Mouse (Mus musculus): ENCODE measurements around the gene Cdkal1.
A peak's percentile ranks its signal among the peaks of the same experiment; 100 is the strongest.

Gene Cdkal1

DNA sequence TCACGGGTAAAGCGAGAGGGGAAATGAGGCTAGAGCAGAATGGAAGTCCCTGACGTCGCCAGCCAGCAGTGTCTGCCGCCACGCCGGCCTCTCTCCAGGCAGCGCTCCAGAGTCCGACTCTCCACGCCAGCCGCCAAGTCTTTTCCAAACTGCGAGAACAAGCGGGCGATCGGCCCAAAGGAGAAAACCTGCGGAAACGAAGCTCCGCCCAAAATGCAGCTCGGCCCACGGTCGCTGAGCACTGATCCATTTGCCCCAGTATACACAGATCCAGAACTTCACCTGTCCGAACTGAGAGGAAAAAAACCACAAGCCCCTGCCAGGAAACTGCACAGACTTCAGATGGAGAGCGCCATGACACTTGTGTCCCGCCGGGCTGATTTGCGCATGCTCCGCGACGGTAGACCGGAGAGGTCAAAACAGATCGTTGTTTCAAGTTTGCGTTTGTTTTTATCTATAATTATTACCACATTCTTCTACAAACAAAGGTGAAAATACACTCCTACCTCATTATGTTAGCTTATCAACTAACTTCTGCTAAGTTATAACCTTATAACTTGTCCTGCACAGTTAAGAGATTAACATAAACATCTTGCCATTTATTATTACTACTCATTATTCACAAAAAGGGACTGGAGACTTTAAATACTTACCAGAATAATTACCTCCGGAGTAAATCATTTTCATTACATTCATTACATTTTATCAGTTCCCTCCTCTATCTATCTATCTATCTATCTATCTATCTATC, at the start of gene Cdkal1:
Gene Cdkal1 (minus strand): TSS at position 394 of the 751 bp plus-strand sequence.
- peak; percentile 86 to 87 for DNase-seq

DNA sequence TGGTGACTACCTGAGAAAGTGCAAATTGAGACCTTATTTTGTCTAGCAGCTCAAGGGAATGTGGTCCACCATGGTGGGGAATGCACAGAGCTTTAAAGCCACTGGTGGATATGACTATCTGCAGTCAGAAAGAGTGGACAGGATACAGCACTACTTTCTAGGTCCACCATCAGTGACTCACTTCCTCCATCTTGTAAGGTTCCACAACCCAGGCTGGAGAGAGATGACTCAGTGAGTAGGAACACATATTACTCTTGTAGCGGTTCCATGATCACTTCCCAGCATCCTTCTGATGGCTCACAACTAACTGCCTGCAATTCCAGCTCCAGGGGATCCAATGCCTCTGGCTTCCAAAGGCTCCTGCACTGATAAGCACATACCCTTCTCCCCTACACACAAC, 47.9 kb upstream of the Cdkal1 start:
- DNase-seq, result no peak

DNA sequence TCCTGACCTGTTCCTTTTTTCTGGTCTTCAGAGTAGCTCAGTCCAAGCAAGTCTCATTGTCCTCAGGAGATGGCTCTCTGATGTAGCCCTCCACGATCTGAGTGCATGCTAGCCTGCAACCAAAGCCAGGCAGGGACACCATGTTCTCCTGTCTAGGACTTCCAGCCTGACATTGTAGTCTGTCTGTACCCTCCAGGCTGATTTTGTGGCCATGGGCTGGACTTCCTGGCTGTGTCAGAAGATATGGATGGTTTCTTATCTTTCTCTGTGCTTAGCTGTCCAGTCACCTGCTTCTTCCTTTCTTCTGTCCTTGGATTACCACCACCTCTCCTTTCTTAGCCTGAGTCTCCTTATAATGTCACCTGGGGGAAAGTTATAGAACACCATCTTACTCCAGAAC, 47.2 kb upstream of the Cdkal1 start:
- DNase-seq, result no peak

DNA sequence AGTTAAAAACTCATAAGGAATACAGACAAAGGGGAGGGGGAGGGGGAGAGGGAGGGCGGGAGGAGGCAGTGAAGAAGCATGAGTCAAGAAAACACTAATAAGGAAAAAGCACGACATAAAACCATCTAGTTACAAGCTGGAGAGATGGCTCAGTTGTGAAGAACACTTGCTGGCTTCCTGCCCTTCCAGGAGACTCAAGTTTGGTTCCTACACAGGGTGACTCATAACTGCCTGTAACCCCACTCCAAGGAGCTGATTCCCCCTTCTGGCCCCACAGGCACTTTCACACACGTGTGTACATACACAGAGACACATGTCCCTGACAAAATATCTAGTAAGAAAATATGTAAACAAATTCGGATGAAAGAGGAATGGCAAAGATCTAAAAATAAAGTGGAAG, 46.2 kb upstream of the Cdkal1 start:
- no peak for DNase-seq

DNA sequence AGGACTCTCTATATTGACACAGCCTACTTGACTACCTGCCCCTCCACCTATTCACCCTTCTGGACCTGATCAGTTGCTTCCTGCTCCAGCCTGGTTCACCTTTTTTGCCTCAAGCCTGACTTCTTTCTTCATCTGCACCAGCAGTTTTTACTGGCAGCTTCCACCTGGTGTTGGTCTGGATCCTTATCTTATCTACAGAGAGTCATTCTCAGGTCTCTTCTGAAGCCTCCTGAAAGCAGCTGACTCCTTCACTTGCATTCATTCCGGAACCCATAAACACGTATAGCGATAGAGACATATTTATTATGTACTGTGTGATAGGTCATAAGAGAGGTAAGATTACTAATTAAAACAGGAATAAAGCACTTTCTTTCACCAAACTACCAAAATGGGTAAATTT, 11.3 kb upstream of the Cdkal1 start:
- DNase-seq, result no peak

DNA sequence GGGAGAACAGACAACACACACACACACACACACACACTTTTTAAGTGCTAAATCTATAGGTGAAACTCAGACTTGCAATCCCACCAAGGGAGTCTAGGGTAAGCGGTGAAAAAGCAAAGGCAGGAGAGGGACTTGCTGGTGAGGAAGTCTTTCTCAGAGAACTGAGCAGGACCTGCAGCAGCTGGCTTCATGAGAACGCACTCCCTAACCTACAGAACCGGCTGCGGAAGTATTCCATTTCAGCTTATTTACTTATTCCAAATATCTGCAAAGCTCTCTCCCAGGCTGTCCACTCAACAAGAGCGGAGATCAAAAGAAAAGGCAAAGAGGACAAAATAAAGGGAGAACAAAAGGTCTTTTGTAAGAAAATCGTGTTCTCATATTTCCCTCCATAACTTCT, 8.9 kb upstream of the Cdkal1 start:
- no peak for DNase-seq

DNA sequence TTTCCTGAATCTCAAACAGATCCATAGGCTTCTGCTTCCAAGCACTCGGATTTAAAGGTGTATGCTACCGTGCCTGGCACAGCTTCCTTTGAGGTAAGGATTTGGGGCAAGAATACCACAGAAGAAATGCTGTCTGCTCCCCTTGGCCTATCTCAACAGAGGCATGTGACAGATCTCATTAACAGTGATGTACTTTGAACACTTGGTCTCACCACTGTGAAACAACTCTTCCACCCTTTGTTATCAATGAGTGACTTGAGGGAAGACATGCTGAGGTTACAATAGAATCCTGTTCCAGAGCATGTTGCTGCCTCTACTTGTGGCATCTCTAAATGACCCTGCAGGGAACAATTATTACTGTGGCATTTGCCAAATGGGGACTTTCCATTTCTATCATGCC, 4.6 kb upstream of the Cdkal1 start:
- DNase-seq, result no peak

DNA sequence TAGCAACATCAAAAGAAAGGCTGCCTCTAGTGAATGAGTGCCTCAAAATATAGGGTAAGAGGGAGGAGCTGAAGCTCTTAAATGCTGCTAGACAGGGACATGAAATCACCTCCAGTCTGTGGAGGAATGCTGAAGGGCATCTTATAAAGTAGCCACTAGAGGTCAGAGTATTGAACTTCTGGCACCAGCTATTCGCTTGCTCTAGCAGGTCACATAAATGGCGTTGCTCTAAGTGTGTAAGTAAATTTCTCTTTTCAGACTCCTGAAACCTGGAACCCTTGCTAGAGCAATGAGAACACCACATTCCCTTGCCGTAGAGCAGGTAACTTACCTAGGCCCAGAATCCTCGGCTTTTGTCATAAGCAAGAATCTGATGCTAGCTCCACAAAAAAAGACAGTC, 2.0 kb upstream of the Cdkal1 start:
- peak in 1 of 2 experiments; percentile 12 for DNase-seq

DNA sequence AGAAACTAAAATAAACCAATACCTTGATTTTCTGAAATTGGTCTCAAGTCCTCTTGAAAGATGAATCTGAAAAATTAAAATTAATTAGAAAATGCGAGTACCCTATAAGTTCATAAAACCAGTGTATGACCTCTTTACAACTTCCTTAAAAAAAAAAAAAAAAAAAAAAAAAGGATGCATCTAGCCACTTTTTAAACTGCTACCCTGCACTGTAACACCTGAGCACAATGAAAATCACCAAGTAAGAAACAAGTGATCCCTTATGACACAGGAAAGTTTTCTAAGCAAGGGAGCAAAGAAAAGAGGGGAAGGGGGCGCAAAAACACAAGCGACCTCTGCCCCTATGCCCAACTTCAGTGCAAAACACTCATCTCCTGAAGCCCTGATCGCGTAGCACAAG, 598 bp downstream of the Cdkal1 start:
- no peak for DNase-seq

DNA sequence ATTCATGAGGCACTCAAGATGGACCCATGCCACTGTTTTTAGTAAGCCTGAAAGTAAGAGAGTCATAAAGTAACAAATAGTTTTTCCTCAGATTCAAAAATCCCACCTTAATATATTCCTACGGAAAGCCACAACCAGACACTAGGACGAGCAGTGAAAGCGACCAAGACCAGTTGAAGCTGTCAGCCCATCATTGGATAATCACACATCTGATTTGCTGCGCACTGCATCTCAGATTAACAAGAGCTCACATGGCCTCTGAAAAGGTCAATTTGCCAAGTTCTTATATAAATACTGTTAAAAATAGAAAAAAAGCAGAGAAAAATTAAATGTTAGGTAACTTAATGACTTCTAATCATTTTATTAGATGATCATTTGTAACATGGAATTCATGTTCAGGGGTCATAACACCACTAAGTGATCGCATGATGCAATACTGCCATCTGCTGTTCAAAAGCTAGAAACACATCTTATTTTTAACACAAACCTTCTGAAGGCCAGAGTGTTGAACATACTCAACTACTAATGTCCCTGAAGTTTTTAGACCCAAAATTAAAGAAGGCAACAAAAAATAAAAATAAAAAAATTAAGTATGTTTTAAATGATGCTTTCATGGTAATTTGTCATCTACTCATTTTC, 16.9 kb downstream of the Cdkal1 start:
- DNase-seq, result peak in 1 of 2 experiments; percentile 8

DNA sequence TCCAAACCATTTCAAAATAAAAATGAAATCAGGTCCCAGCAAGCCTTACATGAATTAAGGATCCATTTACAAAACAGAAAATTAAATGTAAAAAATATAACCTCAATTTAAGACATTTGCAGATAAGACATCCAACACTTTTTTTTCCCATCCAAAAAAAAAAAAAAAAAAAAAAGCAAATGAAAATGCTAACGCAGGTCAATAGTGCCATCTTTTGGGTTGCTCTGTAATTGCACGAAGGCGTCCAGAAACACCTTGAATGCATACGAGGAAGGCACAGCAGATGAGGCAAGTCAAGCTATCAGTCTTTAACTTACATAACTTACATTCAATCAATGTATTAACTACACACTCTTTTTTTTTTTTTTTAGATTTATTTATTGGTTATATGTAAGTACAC, 20.3 kb downstream of the Cdkal1 start:
- DNase-seq, result peak in 1 of 2 experiments; percentile 47

DNA sequence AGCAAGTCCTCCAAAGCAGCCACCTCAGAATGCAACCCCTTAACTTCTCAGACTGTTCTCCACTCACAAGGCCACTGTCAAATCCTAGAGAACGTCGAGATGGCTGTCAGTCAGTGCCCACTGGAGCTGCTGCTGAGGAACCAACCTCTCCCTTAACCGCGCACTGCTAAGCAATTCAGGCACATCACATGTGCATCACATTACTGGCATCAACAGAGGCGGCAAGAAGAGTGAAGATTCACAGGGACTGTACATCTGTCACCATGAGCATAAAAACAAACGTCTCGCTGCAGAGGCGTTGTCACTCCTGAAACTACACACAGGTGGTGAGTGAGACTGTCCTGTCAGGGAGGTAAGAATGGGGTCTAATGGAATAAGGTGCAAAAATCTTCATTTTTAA, 21.7 kb downstream of the Cdkal1 start:
- no peak for DNase-seq

DNA sequence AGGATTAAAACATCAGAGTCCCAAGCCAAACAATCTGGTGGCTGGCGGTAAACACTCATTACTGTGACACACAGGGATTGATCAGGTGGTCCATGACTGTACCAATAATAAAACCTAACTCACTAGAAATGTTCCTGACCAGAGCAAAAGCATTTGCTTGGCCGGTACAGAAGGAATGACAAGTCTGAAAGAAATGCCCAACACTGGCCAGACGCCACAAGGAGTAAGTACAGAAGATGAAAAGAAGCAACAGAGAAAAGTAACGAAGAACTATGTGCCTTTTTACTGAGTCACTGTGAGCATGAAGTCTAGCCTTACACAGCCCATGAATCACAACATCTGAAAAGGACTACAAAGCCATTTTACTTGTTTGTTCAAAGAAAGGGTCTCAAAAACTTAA, 24.3 kb downstream of the Cdkal1 start:
- no peak for DNase-seq

DNA sequence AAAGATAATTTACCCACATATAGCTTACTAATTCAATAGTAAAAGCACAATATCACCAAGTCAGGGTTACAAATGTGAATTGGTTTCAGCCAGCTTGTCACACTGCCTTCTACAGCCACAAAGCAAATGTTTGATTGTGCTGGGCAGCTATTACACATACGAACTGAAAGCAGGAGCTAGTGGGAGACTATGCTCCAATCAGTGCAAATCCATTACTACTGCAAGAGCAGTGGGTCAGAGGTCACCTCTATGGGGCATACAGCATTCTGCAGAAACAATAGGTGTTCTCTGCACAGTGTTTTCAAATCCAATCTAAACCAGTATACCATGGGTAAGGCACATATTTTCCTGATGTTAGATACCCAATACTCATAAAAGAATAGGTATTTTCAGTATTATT, 27.4 kb downstream of the Cdkal1 start:
- no peak for DNase-seq

DNA sequence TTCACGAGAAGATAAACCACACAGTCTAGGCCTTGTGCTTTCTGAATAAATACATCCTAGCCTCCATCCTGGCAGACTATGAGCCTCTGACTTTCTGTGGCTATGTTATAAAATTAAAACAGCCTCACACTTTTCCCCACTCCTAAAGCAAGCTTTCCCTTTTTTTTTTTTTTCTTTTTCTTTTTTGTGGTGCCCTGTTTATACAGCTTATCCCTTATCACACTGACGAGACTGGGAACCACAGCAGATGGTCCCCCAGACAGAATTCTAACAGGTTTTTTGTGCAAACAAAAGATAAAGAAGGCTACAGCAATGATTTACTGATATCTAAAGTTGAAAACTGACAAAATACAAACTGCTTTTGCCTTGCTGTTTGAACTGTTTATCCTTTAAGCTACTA, 29.0 kb downstream of the Cdkal1 start:
- no peak for DNase-seq

DNA sequence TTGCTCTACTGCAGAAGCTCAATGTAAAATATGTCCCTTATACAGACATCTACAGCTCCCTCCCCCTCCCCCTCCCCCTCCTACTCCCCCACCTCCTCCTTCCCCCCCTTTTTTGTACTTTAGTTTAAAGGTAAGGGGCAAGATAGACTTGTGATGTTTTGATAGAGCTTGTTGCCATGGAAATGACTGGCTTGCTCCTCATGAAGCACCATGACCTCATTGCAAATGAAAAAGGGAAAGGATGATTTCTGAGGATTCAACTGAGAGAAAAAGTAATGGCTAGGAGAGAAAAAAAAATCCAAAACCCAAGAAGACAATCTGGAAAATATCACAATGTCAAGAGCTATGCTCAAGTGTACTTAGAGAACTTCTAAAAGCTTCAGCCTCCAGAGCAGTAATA, 29.4 kb downstream of the Cdkal1 start:
- DNase-seq, result no peak

DNA sequence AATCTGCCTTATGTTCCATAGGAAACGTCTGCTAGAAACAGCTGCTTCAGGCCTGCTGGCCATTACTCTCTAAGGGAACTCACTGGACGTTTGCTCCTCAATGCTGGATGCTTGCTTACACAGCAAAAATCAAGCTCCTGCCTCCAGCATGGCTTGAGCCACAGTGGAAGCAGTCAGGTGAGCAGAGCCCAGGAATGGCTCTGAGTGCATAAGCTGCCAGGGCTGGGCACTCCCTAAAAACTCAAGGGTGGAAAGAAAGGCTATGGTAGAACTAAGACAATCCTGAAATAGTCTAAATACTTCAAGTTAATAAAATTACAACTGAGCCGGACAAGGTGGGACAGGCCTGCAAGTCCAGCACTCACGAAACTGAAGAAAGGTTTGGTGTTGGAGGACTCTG, 30.7 kb downstream of the Cdkal1 start:
- DNase-seq, result no peak

DNA sequence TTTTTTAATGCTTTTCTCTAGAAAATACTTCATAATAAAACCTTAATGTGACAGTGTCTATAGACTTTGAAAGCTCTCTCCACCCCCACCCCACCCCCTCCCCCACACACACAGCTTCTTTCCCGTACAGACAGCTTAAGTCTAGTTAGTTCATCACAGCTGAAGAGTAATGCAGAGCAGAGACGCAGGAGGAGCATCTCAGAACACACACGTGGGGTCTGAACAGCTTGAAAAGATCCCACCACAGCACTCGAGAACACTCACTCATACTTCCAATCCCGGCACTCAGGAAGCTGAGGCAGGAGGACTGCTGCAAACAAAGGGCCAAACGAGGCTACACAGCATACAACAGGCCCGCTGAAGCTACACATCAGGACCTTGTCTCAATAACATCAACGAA, 31.1 kb downstream of the Cdkal1 start:
- DNase-seq, result peak in 1 of 2 experiments; percentile 58

DNA sequence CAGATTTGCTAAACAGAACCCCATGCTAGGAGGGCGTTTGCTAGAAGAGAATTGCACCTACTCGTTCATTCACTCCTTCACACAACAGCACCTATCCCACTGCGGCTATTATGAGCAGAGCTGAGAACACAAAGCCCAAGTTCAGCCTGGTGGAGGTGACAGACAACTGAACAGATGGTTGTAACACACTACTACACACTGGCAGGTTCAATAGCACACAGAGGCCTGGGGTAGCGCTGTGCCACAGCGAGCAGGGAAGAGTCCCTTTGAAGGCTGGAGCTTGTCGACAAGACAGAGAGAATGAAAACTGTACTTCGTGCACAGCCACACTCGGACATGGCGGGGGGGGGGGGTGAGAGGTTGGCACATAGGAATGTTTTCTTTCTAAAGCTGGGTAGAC, 31.6 kb downstream of the Cdkal1 start:
- DNase-seq, result peak in 1 of 2 experiments; percentile 30

DNA sequence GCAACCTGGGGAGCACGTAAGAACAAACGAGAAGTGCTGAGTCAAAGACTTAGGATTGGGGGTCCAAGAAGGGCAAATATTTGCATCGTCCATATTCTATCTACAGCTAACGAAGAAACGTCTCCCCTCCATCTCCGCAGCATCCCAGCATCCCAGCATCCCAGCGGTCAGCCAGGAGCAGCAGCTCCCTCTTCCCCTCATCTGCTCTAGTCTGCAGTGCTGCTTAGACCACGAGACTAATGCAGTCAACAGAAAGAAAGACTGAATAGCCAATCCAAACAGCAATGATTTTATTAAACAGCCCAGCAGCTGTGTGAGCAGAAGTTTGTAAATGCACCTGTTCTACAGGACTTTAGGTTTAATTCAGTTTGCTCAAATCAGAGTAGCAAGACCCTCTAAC, 32.0 kb downstream of the Cdkal1 start:
- no peak for DNase-seq

DNA sequence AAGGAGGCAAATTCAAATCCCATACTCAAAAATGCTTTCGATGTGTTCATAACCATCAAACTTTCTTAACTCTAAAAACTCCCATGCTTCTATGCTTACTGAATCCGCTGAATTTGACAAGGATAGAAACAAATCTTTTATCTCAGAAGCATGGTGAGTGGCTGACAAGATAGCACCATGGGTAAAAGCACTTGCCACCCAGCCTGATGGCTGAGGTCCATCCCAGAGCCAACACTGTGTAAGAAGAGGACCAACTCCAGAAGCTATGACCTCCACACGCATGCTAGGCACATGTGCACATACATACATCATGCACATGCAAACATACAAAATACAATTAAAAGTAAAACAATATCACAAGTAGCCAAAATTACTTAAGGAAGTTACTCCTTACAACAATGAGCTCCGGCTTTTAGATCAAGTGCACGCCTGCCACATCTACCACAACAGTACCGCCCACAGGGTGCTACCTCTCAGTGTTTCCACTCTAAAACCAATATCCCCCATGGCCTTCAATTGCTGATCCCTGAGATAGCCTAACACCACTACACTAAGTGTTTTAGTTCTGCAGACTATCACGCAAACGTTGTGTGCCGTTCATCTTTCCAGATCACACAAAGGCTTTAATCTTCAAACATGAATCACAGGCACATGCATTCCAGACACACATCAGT, 35.4 kb downstream of the Cdkal1 start:
- no peak for DNase-seq

DNA sequence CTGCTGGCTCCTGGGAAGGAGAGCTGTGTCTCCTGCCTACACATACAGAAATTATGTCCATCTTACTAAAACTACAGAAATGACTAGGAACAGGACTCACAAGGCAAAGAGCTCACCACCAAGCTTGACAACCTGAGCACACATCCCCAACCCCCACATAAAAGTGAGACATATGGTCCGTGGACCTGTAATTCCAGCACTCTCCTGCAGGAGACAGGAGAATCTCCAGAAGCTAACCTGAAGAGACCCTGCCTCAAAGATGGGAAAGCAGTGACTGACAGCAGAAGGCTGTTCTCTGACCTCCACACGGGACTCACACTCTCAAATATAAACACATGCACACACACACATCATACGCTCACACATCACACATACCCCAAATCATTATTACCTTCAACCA, 36.3 kb downstream of the Cdkal1 start:
- DNase-seq, result no peak

DNA sequence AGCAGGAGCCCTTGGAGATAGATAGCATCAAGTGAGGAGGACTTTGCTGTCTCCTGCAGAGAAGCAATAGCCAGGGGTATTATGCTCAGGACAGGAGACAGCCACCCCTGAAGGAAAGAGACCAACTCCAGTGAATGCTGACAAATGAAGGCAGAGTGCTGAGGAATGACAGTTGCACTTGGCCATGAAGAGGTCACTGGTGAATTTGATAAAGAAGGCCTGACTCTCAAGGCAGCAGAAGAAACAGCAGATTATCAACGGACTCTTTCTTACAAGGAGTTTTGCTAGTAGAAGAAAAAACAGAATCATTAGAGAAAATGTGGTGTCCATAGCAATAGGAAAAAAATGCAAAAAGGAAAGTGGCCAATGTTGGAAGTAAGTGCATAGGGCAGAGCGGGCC, 37.2 kb downstream of the Cdkal1 start:
- DNase-seq, result no peak

DNA sequence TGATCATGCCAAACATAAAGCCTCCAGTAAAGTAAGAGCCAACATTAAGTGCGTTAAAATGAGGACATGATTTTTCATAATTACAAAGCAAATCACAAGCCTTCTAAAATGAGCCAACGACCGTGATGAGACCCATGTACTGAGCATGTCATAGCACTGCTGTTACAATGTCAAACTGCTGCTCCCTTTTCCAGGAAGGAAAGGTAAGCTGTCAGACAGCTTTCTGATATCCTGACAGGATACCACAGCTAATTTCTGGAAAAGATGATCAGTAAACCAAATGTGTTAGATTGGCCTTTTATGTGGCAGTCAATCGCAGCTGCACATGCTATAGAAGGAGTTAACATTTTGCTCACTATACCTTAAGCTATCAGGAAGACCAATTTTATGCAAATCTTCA, 44.7 kb downstream of the Cdkal1 start:
- DNase-seq, result no peak
